Comparison of ENCODE assay signal across 32 mouse cellular contexts in the genomic region with DNA sequence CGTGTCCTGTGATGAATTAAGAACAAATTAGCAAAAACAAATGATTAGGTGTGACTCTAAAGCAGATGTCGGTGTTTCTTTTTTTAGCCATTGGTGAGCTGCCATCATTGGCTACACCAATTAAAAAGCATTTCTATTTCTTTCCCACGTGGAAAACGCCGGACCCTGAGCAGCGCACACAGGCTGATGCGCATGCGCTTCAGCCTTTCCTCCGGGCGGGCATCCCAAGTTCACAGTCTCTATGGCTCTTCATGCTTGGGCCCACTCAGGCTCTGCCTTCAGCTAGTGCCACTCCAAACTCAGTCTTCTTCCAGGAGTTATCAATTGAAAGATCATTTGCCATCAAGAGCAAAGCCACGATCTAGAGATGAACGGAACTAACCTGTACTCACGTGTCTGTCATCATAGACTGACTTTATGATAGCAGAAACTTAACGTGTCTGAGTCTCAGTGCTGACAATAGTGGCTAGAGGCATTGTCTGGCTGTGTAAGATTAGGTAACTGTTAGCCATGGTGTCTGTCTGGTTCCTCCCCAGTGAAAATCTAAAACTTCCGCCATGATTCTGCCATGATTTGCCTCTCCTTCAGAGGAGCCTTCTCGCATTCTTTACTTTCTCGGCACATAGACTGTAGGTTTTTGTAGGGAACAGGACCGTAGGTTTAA.
DNase-seq lines count a peak whose midpoint lies in the region; ATAC-seq and TF ChIP-seq lines count a peak whose summit lies in the region.
"Had no signal": no experiment of that assay in that cellular context is flagged by ENCODE, and none has a peak within 500 bp of the region (broad histone marks: within the 10 kb centered on the region; RNA-seq: fewer than 3 reads in every experiment).

No protein-coding gene starts in this region.

- peak overlapping the region; percentile 18; the same call in 1 of the 2 replicates for H3K4me2 ChIP-seq in heart, embryonic 15.5 days
- H3K4me2 ChIP-seq: embryonic facial prominence, embryonic 13.5 days; hindbrain, embryonic 15.5 days; limb, embryonic 15.5 days; liver, embryonic 13.5 days; midbrain, embryonic 15.5 days; neural tube, embryonic 15.5 days; stomach, embryonic 15.5 days had no signal

- ATAC-seq in heart, embryonic 15.5 days (replicated peaks; ENCODE audit: insufficient number of reproducible peaks, insufficient read depth, low FRiP score, low read depth): no peak
- ATAC-seq in megakaryocyte-erythroid progenitor cell, adult 5-6 weeks (replicated peaks; ENCODE audit: low FRiP score, low TSS enrichment, poor library complexity, severe bottlenecking): peak; percentile 67
- ATAC-seq: forebrain, embryonic 16.5 days; inflammation-experienced regulatory T-cells, adult 6 months; lung, postnatal 0 days; midbrain, embryonic 15.5 days had no signal

- no peaks in the 10 kb centered on the region for H3K27me3 ChIP-seq in heart, embryonic 10.5 days (ENCODE audit: insufficient read depth, poor library complexity, severe bottlenecking)
- H3K27me3 ChIP-seq in heart, embryonic 15.5 days: no peaks in the 10 kb centered on the region
- H3K27me3 ChIP-seq in ES-Bruce4 (ENCODE audit: control insufficient read depth, insufficient read depth, low read length, poor library complexity, severe bottlenecking): no peaks in the 10 kb centered on the region
- H3K27me3 ChIP-seq: hindbrain, embryonic 15.5 days; limb, embryonic 15.5 days; liver, embryonic 13.5 days; midbrain, embryonic 15.5 days; neural tube, embryonic 15.5 days; stomach, embryonic 15.5 days had no signal

- no peak overlapping the region for H3K4me3 ChIP-seq in heart, embryonic 10.5 days
- no peak overlapping the region for H3K4me3 ChIP-seq in heart, embryonic 15.5 days
- no peak overlapping the region for H3K4me3 ChIP-seq in ES-Bruce4 (ENCODE audit: low read depth, low read length)
- H3K4me3 ChIP-seq: embryonic facial prominence, embryonic 13.5 days; forebrain, embryonic 10.5 days; hindbrain, embryonic 10.5 days; hindbrain, embryonic 15.5 days; limb, embryonic 10.5 days; limb, embryonic 15.5 days; liver, embryonic 13.5 days; midbrain, embryonic 15.5 days; neural tube, embryonic 15.5 days; stomach, embryonic 15.5 days had no signal

- H3K9me3 ChIP-seq in heart, embryonic 10.5 days: no peaks in the 10 kb centered on the region
- H3K9me3 ChIP-seq in heart, embryonic 15.5 days (replicated peaks): no peaks in the 10 kb centered on the region
- no peaks in the 10 kb centered on the region for H3K9me3 ChIP-seq in ES-Bruce4 (replicated peaks; ENCODE audit: control insufficient read depth, insufficient read depth, low read length, poor library complexity, severe bottlenecking)
- H3K9me3 ChIP-seq: embryonic facial prominence, embryonic 13.5 days; forebrain, embryonic 10.5 days; hindbrain, embryonic 10.5 days; hindbrain, embryonic 15.5 days; limb, embryonic 10.5 days; limb, embryonic 15.5 days; liver, embryonic 13.5 days; midbrain, embryonic 15.5 days; neural tube, embryonic 15.5 days; stomach, embryonic 15.5 days had no signal

- peak overlapping the region; percentile 63; the same call in 1 of the 2 replicates for H3K27ac ChIP-seq in heart, embryonic 10.5 days
- peak overlapping the region; percentile 61 for H3K27ac ChIP-seq in heart, embryonic 15.5 days
- H3K27ac ChIP-seq in ES-Bruce4 (ENCODE audit: insufficient read depth, low read length): no peak overlapping the region
- H3K27ac ChIP-seq: embryonic facial prominence, embryonic 13.5 days; forebrain, embryonic 10.5 days; hindbrain, embryonic 10.5 days; hindbrain, embryonic 15.5 days; limb, embryonic 10.5 days; limb, embryonic 15.5 days; liver, embryonic 13.5 days; midbrain, embryonic 15.5 days; neural tube, embryonic 15.5 days; stomach, embryonic 15.5 days had no signal

- H3K36me3 ChIP-seq in heart, embryonic 10.5 days: no peaks in the 10 kb centered on the region
- H3K36me3 ChIP-seq in heart, embryonic 15.5 days: no peaks in the 10 kb centered on the region
- no peaks in the 10 kb centered on the region for H3K36me3 ChIP-seq in ES-Bruce4 (ENCODE audit: control insufficient read depth, insufficient read depth, low read length, poor library complexity, severe bottlenecking)
- H3K36me3 ChIP-seq: embryonic facial prominence, embryonic 13.5 days; forebrain, embryonic 10.5 days; hindbrain, embryonic 10.5 days; hindbrain, embryonic 15.5 days; limb, embryonic 10.5 days; limb, embryonic 15.5 days; liver, embryonic 13.5 days; midbrain, embryonic 15.5 days; neural tube, embryonic 15.5 days; stomach, embryonic 15.5 days had no signal

- no peak for TF ChIP-seq CTCF in ES-Bruce4 (IDR thresholded peaks at IDR 0.05; ENCODE audit: low read depth, low read length)

- TF ChIP-seq POLR2A in ES-Bruce4 (IDR thresholded peaks at IDR 0.05; ENCODE audit: insufficient read depth, low read length): no peak

- intact Hi-C loops in heart, postnatal 14 days (cut with DNase I): no loop called here

- no peak for DNase-seq in heart, embryonic 10.5 days (ENCODE audit: low spot score)
- no peak for DNase-seq in heart, adult 9 months (ENCODE audit: low spot score in 2 of 2)
- no peak for DNase-seq in heart, postnatal 14 days
- DNase-seq in right cerebral cortex, postnatal 25 days: no peak
- DNase-seq: adrenal gland, postnatal 14 days; cerebellum, adult 11 months; cerebellum, adult 9-10 months; kidney, adult 11 months; kidney, postnatal 14 days; layer of hippocampus, adult 9-11 months; liver, embryonic 13.5 days; lung, adult 18-20 months; lung, postnatal 4 days; retina, postnatal 1 day; right cerebral cortex, postnatal 14 days; thymus, adult 18-20 months; thymus, postnatal 25 days had no signal

- no peak overlapping the region for H3K9ac ChIP-seq in heart, embryonic 15.5 days
- peak overlapping the region; percentile 43; the same call in 1 of the 2 replicates for H3K9ac ChIP-seq in ES-Bruce4 (ENCODE audit: low read depth, poor library complexity, severe bottlenecking)
- H3K9ac ChIP-seq: embryonic facial prominence, embryonic 13.5 days; hindbrain, embryonic 15.5 days; limb, embryonic 15.5 days; liver, embryonic 13.5 days; midbrain, embryonic 15.5 days; neural tube, embryonic 15.5 days; stomach, embryonic 15.5 days had no signal

- 87% methylated on average over 18 of the region's 18 CpGs for WGBS in heart, embryonic 10.5 days
- 79% methylated on average over 18 of the region's 18 CpGs for WGBS in heart, embryonic 15.5 days

- no peak for TF ChIP-seq EP300 in ES-Bruce4 (IDR thresholded peaks at IDR 0.05; ENCODE audit: insufficient read depth, low read depth, low read length)

- H3K4me1 ChIP-seq in heart, embryonic 10.5 days: peaks cover 29% of the 10 kb centered on the region
- peaks cover 19% of the 10 kb centered on the region for H3K4me1 ChIP-seq in heart, embryonic 15.5 days (replicated peaks)
- peaks cover 3% of the 10 kb centered on the region for H3K4me1 ChIP-seq in ES-Bruce4 (ENCODE audit: control insufficient read depth, insufficient read depth, low read length)
- H3K4me1 ChIP-seq: forebrain, embryonic 10.5 days; limb, embryonic 15.5 days; midbrain, embryonic 15.5 days; neural tube, embryonic 15.5 days; stomach, embryonic 15.5 days had no signal
